Mouse (Mus musculus): ENCODE results near the gene Zfp385b. TPM values are rescaled to one million over a fixed set of nuclear protein-coding genes. Genes with fewer than 3 reads are reported as not detected.

The Zfp385b gene
- total RNA-seq, 2 experiments from 2014 or later = 30.5 to 33.0 TPM

GRCm38 (mm10) chr2:77536556-77536955 is 282.9 kb downstream of the Zfp385b start:
- intact Hi-C loops (cut with DNase I) = no loop called here
- DNase-seq = no peak

DNA sequence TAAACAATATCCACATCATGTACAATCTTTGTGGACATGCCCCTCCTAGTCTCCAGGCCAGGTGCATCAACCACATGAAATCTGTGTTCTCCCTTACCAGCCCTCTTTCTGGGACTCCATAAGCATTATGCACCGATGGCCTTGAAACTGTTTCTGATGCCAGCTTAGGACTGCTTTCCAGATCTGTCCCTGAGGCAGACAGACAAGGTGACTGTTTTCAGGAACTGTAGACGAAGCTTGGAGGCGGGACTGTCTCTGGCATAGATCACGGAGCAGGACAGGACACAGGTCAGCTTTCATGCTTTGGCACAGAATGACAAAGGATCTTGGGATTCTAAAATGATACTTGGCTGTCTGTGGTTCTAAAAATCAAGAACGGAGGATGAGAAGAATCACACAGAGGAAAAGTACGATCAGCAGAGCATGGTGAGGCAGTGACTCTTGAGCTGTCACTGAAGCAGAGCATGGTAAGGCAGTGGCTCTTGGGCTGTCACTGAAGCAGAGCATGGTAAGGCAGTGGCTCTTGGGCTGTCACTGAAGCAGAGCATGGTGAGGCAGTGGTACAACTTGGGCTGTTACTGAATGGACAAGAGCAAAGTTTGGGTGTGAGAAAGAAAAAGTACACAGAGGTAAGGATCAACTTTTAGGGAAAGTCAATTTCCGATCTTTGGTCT is 291.2 kb downstream of the Zfp385b start:
- no peak for DNase-seq
- intact Hi-C loops (cut with DNase I) = no loop called here

GRCm38 (mm10) chr2:77527616-77528015 is 291.8 kb downstream of the Zfp385b start:
- no peak for DNase-seq
- intact Hi-C loops (cut with DNase I) = no loop called here

DNA sequence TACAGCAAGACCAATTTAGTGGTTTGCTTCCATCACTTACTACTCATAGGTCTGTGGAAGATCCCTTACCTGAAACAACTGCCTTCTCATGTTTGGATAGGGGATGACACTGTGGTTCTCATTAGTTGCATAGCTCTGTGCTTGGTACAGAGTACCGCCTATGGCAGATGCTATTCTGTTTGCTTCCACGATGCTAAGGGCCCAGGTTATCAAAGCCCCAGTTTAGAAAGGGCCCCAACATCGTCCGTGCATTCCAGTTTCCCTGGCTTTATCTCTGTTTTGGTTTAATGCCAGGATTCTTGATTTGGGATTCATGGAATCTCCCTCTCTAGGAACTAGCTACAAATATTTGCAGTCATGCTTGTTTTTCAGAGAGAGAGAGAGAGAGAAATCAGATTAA is 292.6 kb downstream of the Zfp385b start:
- intact Hi-C loops (cut with DNase I) = no loop called here
- DNase-seq = no peak

DNA sequence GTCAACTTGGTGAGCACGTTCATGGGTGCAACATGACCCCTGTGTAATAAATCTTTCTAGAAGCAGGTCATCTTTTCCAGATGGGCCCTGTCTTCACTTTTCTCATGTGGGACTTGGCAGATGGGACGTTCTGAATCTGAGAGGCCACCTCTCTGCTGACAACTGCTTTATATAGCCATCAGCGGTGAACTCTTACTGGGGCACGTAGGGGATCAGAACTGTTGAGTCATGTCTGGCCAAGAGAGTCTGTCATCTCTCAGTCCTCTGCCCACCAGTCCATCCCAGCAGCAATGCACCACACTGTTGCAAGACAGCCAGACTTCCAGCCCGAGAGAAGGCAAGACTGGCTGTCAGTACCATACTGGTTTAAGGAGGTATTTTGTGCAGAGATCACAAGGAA is 293.1 kb downstream of the Zfp385b start:
- DNase-seq = no peak
- intact Hi-C loops (cut with DNase I) = no loop called here

DNA sequence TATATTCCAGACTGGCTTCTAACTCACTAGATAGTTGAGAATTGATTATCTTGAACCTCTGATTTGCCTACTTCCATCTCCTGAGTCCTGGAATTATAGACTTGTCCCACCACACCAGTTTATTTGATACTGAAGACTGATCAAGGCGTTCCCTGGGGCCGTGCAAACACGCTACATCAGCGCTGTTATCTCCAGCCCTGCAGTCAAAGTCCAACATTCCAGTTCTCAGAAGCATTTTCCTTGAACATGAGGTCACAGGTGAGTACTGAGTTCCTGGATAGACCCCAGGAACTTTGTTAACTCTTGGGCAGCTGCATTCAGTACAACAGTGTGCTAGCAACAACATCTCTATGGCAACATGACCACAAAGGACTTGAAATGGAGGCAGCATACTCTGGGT is 297.2 kb downstream of the Zfp385b start:
- intact Hi-C loops (cut with DNase I) = no loop called here
- no peak for DNase-seq

GRCm38 (mm10) chr2:77519341-77519740 is 300.1 kb downstream of the Zfp385b start:
- no peak for DNase-seq
- intact Hi-C loops (cut with DNase I) = no loop called here

GRCm38 (mm10) chr2:77518693-77519092 is 300.7 kb downstream of the Zfp385b start:
- intact Hi-C loops (cut with DNase I) = no loop called here

GRCm38 (mm10) chr2:77516606-77517005 is 302.8 kb downstream of the Zfp385b start:
- intact Hi-C loops (cut with DNase I) = no loop called here
- DNase-seq = no peak

More at GRCm38 (mm10) chr2:77518693-77519092, 300.7 kb downstream of the Zfp385b start:
- no peak for DNase-seq

GRCm38 (mm10) chr2:77515654-77516053 is 303.8 kb downstream of the Zfp385b start:
- intact Hi-C loops (cut with DNase I) = no loop called here
- no peak for DNase-seq

DNA sequence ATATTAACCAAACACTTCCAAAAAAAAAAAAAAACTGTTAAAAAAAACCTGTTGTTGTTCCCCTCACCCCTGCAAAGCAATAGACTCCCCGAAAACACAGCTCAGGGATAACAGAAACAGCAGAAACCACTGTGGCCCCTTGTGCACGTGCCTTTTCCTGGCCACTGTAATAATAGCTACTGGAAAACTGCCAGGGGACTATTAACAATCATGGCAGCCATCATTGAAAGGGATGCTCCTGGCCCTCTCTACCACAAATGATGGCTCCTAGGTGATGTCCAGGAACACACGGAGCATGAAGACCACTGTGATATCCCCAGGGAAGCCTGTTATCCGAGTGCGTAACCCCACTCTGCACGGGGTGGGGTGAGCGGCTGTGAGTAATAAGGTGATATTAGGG is 304.4 kb downstream of the Zfp385b start:
- DNase-seq = no peak
- intact Hi-C loops (cut with DNase I) = no loop called here

- intact Hi-C loops (cut with DNase I) = no loop called here
- peak; percentile 59 for DNase-seq
Measured at GRCm38 (mm10) chr2:77514476-77514875, 305.0 kb downstream of the Zfp385b start.

DNA sequence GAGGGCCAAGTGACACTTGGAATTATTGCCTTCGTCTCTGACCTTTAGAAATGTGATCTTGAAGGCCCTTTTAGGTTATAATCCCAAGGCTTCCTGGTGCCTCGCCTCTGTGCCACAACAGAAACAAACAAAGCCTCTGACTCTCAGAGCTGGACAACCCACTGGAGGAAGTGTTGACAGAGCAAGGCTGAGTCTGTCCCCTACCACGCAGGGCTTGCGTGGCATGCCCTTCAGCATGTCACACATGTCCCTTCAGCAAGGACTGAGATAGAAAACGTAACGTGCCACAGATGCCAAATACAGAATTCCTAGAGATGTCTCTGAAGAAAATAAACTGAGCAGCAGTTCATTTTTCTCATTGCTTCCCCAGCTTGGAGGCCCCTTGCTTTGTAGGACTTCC is 310.7 kb downstream of the Zfp385b start:
- intact Hi-C loops (cut with DNase I) = no loop called here
- no peak for DNase-seq

DNA sequence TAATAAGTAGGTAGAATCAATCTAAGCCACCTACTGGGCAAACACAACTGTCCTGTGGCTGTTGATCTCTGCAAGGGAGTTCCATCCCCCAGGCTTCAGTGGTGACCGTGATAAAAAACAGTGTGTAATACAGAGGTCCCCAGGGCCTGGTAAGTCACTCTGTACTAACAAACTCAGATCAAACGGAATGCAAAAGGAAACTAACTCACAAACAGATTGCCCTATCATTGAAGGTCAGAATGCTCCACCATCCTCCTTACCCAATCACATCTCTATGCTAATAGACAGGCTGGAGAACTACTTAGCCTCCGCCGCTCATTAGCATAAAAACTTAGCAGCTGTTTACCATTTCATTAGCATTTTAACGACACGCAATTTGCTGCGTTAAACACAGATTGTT is 313.1 kb downstream of the Zfp385b start:
- intact Hi-C loops (cut with DNase I) = no loop called here
- no peak for DNase-seq

DNA sequence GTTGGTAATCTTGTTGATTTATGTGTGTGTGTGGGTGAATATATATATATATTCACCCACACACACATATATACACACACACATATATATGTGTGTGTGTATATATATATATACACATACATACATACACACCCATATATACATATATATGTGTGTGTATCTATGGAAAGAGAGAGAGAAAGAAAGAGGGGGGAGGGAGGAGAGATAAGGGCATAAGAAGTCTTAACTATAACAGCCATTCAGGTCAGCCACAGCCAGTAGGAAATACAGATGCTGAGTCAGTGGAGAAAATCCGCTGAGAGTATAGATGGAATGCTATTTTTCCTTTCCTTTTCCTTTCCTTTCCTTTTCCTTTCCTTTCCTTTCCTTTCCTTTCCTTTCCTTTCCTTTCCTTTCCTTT is 313.8 kb downstream of the Zfp385b start:
- no peak for DNase-seq
- intact Hi-C loops (cut with DNase I) = no loop called here

GRCm38 (mm10) chr2:77503674-77504351 is 315.6 kb downstream of the Zfp385b start:
- no peak for DNase-seq
- intact Hi-C loops (cut with DNase I) = no loop called here

DNA sequence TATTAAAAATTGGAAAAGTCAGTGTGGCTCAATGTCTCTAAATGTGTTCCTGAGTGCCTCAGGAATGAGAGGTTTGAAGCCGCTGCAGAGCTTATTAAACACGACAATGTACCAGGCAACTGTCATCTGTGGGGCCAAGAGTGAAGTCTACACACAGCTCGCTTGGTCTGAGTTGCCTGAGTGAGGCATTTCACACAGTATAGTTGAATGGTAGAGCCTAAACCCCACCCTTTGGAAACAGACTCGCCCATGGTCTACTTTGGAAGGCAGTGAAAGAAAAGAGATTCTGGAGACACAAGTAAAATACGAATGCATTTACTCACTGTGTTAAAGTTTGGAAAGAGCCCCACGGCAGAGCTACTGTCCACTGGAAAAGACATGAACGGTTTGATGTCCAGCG is 316.2 kb downstream of the Zfp385b start:
- no peak for DNase-seq
- intact Hi-C loops (cut with DNase I) = no loop called here

DNA sequence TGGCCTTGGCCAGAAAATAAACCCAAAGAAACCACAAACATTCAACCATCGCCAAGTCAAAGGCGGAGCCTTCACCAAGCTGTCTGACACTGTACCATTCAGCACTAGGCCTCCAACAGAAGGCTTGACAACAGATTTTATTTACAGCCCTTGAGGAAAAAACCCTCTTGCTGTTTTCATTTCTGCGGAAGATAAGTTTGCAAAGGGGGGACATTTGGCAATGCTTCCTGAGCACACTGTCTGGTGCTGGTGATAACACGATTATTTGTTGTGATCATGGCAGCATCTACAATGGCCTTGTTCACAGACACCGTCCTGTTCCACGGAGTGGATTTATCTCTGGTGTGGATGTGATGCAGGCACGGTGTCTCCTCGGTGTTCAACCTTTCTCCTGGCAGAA is 317.0 kb downstream of the Zfp385b start:
- intact Hi-C loops (cut with DNase I) = no loop called here
- DNase-seq = peak; percentile 11

DNA sequence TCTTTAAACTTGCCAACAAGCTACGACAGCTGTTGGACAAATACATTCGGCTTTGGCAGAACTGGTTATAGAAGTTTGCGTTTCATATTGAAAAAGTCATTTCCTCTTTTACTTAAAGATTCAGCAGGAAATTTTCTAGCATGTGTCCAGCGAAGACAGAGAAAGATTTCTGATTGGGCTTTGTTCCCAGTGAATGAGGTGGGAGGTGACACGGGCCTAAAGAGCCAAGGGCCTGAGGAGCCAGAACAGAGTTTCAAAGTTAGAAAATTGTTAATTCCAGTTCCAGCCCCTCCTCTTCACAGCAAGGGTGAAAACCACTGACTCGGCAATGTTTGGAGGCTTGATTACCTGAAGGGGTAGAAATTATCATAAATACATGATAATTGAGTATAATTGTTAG is 319.0 kb downstream of the Zfp385b start:
- DNase-seq = no peak
- intact Hi-C loops (cut with DNase I) = no loop called here

GRCm38 (mm10) chr2:77498379-77498778 is 321.1 kb downstream of the Zfp385b start:
- intact Hi-C loops (cut with DNase I) = no loop called here
- DNase-seq = no peak

GRCm38 (mm10) chr2:77497942-77498341 is 321.5 kb downstream of the Zfp385b start:
- intact Hi-C loops (cut with DNase I) = no loop called here

GRCm38 (mm10) chr2:77496071-77496470 is 323.4 kb downstream of the Zfp385b start:
- intact Hi-C loops (cut with DNase I) = no loop called here

More at GRCm38 (mm10) chr2:77497942-77498341, 321.5 kb downstream of the Zfp385b start:
- no peak for DNase-seq

More at GRCm38 (mm10) chr2:77496071-77496470, 323.4 kb downstream of the Zfp385b start:
- DNase-seq = peak; percentile 15

Data from left cerebral cortex, postnatal 4 days (tissue).